Mouse (Mus musculus): ENCODE measurements at regions not wholly inside any gene's neighbourhood (a gene's known extent, or its start where the extent isn't known, plus 50 kb on each side); places are given as distances from the start of the nearest gene placed in this dataset.

- peak; percentile 60 for ATAC-seq (ENCODE audit: low FRiP score, low read depth)
Observed at GRCm38 (mm10) chr11:64369516-64369915, 65.6 kb upstream of the Hs3st3a1 start.

GRCm38 (mm10) chr11:64335456-64335855 lies 99.7 kb upstream of the Hs3st3a1 start:
- 61% methylated on average over 11 of the region's 11 CpGs for WGBS

More at GRCm38 (mm10) chr11:64369516-64369915, 65.6 kb upstream of the Hs3st3a1 start:
- H3K4me1 ChIP-seq (ENCODE audit: control insufficient read depth, insufficient read depth, low read length), result peaks cover 9% of the 10 kb centered on the region; the same call in 1 of the 2 replicates
- H3K27ac ChIP-seq (replicated peaks; ENCODE audit: low read depth, low read length), result no peak overlapping the region
- TF ChIP-seq POLR2A (IDR thresholded peaks at IDR 0.05; ENCODE audit: borderline replicate concordance, extremely low read depth, insufficient read depth, insufficient read length), result no peak
- WGBS, result 22% methylated on average over 8 of the region's 8 CpGs
- DNase-seq (ENCODE audit: low spot score), result peak; percentile 45
- no peak overlapping the region for H3K4me2 ChIP-seq (replicated peaks; ENCODE audit: low read depth, low read length, severe bottlenecking)
- H3K9ac ChIP-seq (ENCODE audit: low read depth, low read length, severe bottlenecking), result no peak overlapping the region
- H3K4me3 ChIP-seq (replicated peaks; ENCODE audit: low read length), result no peak overlapping the region
- H3K36me3 ChIP-seq (ENCODE audit: control insufficient read depth, insufficient read depth, low read length), result no peaks in the 10 kb centered on the region
- H3K9me3 ChIP-seq (ENCODE audit: control insufficient read depth, low read length), result no peaks in the 10 kb centered on the region
- H3K27me3 ChIP-seq (ENCODE audit: control insufficient read depth, insufficient read depth, low read length), result no peaks in the 10 kb centered on the region

GRCm38 (mm10) chr11:64332406-64332805 lies 102.7 kb upstream of the Hs3st3a1 start:
- Histone ChIP-seq H3K27me3 (ENCODE audit: control insufficient read depth, insufficient read depth, low read length) (no peaks in the 10 kb centered on the region), H3K4me1 (ENCODE audit: control insufficient read depth, insufficient read depth, low read length) (peaks cover 15% of the 10 kb centered on the region), H3K36me3 (ENCODE audit: control insufficient read depth, insufficient read depth, low read length) (no peaks in the 10 kb centered on the region), H3K9ac (ENCODE audit: low read depth, low read length, severe bottlenecking) (no peak overlapping the region), H3K4me2 (replicated peaks; ENCODE audit: low read depth, low read length, severe bottlenecking) (no peak overlapping the region), H3K9me3 (ENCODE audit: control insufficient read depth, low read length) (no peaks in the 10 kb centered on the region), H3K4me3 (replicated peaks; ENCODE audit: low read length) (no peak overlapping the region), H3K27ac (replicated peaks; ENCODE audit: low read depth, low read length) (no peak overlapping the region)
- ATAC-seq (ENCODE audit: low FRiP score, low read depth), result no peak
- WGBS, result 82% methylated on average over 7 of the region's 7 CpGs
- TF ChIP-seq POLR2A (IDR thresholded peaks at IDR 0.05; ENCODE audit: borderline replicate concordance, extremely low read depth, insufficient read depth, insufficient read length), result no peak
- DNase-seq (ENCODE audit: low spot score), result no peak

More at GRCm38 (mm10) chr11:64335456-64335855, 99.7 kb upstream of the Hs3st3a1 start:
- ATAC-seq (ENCODE audit: low FRiP score, low read depth) (no peak), DNase-seq (ENCODE audit: low spot score) (no peak)
- H3K9me3 ChIP-seq (ENCODE audit: control insufficient read depth, low read length), result no peaks in the 10 kb centered on the region
- no peak overlapping the region for H3K27ac ChIP-seq (replicated peaks; ENCODE audit: low read depth, low read length)
- H3K4me1 ChIP-seq (ENCODE audit: control insufficient read depth, insufficient read depth, low read length), result peaks cover 17% of the 10 kb centered on the region
- H3K36me3 ChIP-seq (ENCODE audit: control insufficient read depth, insufficient read depth, low read length), result no peaks in the 10 kb centered on the region
- no peak overlapping the region for H3K9ac ChIP-seq (ENCODE audit: low read depth, low read length, severe bottlenecking)
- peak overlapping the region; percentile 15; the same call in 1 of the 2 replicates for H3K4me2 ChIP-seq (replicated peaks; ENCODE audit: low read depth, low read length, severe bottlenecking)
- H3K27me3 ChIP-seq (ENCODE audit: control insufficient read depth, insufficient read depth, low read length), result no peaks in the 10 kb centered on the region
- H3K4me3 ChIP-seq (replicated peaks; ENCODE audit: low read length), result no peak overlapping the region
- no peak for TF ChIP-seq POLR2A (IDR thresholded peaks at IDR 0.05; ENCODE audit: borderline replicate concordance, extremely low read depth, insufficient read depth, insufficient read length)

GRCm38 (mm10) chr11:64331811-64332210 lies 103.3 kb upstream of the Hs3st3a1 start:
- Histone ChIP-seq H3K27ac (replicated peaks; ENCODE audit: low read depth, low read length) (no peak overlapping the region), H3K27me3 (ENCODE audit: control insufficient read depth, insufficient read depth, low read length) (no peaks in the 10 kb centered on the region), H3K36me3 (ENCODE audit: control insufficient read depth, insufficient read depth, low read length) (no peaks in the 10 kb centered on the region), H3K4me2 (replicated peaks; ENCODE audit: low read depth, low read length, severe bottlenecking) (no peak overlapping the region), H3K4me3 (replicated peaks; ENCODE audit: low read length) (no peak overlapping the region), H3K4me1 (ENCODE audit: control insufficient read depth, insufficient read depth, low read length) (peaks cover 15% of the 10 kb centered on the region), H3K9ac (ENCODE audit: low read depth, low read length, severe bottlenecking) (no peak overlapping the region), H3K9me3 (ENCODE audit: control insufficient read depth, low read length) (no peaks in the 10 kb centered on the region)
- DNase-seq (ENCODE audit: low spot score) (no peak), ATAC-seq (ENCODE audit: low FRiP score, low read depth) (no peak)
- no peak for TF ChIP-seq POLR2A (IDR thresholded peaks at IDR 0.05; ENCODE audit: borderline replicate concordance, extremely low read depth, insufficient read depth, insufficient read length)
- 73% methylated on average over 5 of the region's 5 CpGs for WGBS

- ATAC-seq (ENCODE audit: low FRiP score, low read depth) (no peak), DNase-seq (ENCODE audit: low spot score) (no peak)
- H3K4me2 ChIP-seq (replicated peaks; ENCODE audit: low read depth, low read length, severe bottlenecking), result no peak overlapping the region
- 80% methylated on average over 3 of the region's 3 CpGs for WGBS
- no peak overlapping the region for H3K4me3 ChIP-seq (replicated peaks; ENCODE audit: low read length)
- TF ChIP-seq POLR2A (IDR thresholded peaks at IDR 0.05; ENCODE audit: borderline replicate concordance, extremely low read depth, insufficient read depth, insufficient read length), result no peak
- H3K36me3 ChIP-seq (ENCODE audit: control insufficient read depth, insufficient read depth, low read length), result no peaks in the 10 kb centered on the region
- H3K9me3 ChIP-seq (ENCODE audit: control insufficient read depth, low read length), result no peaks in the 10 kb centered on the region
- H3K9ac ChIP-seq (ENCODE audit: low read depth, low read length, severe bottlenecking), result no peak overlapping the region
- no peaks in the 10 kb centered on the region for H3K4me1 ChIP-seq (ENCODE audit: control insufficient read depth, insufficient read depth, low read length)
- no peaks in the 10 kb centered on the region for H3K27me3 ChIP-seq (ENCODE audit: control insufficient read depth, insufficient read depth, low read length)
- H3K27ac ChIP-seq (replicated peaks; ENCODE audit: low read depth, low read length), result no peak overlapping the region
Observed at GRCm38 (mm10) chr11:64329129-64329528, 106.0 kb upstream of the Hs3st3a1 start.

- H3K4me1 ChIP-seq (ENCODE audit: control insufficient read depth, insufficient read depth, low read length), result no peaks in the 10 kb centered on the region
- no peak overlapping the region for H3K4me2 ChIP-seq (replicated peaks; ENCODE audit: low read depth, low read length, severe bottlenecking)
- 56% methylated on average over 3 of the region's 3 CpGs for WGBS
- H3K27ac ChIP-seq (replicated peaks; ENCODE audit: low read depth, low read length), result no peak overlapping the region
- H3K27me3 ChIP-seq (ENCODE audit: control insufficient read depth, insufficient read depth, low read length), result no peaks in the 10 kb centered on the region
- no peaks in the 10 kb centered on the region for H3K9me3 ChIP-seq (ENCODE audit: control insufficient read depth, low read length)
- no peak overlapping the region for H3K4me3 ChIP-seq (replicated peaks; ENCODE audit: low read length)
- H3K9ac ChIP-seq (ENCODE audit: low read depth, low read length, severe bottlenecking), result no peak overlapping the region
- no peak for ATAC-seq (ENCODE audit: low FRiP score, low read depth)
- H3K36me3 ChIP-seq (ENCODE audit: control insufficient read depth, insufficient read depth, low read length), result no peaks in the 10 kb centered on the region
- TF ChIP-seq POLR2A (IDR thresholded peaks at IDR 0.05; ENCODE audit: borderline replicate concordance, extremely low read depth, insufficient read depth, insufficient read length), result no peak
- no peak for DNase-seq (ENCODE audit: low spot score)
Observed at GRCm38 (mm10) chr11:64327771-64328170, 107.4 kb upstream of the Hs3st3a1 start.
